Mouse (Mus musculus) CH12.LX (cell line): ENCODE data around the gene Pip5k1c.
A peak's percentile ranks its signal among the peaks of the same experiment; 100 is the strongest.

ENCODE experiments used
- CTCF ChIP-seq, 2 experiments: IDR thresholded peaks in 1 of 2; conservative IDR thresholded peaks in 1 of 2; 2 replicates each; pipeline ENCODE4 v1.5.1; 2011 to 2012; ENCODE audit warnings: low read depth in 2 of 2, low read length in 2 of 2, improper control_type of control experiment in 1 of 2, inconsistent platforms in 1 of 2, mild to moderate bottlenecking in 1 of 2, moderate library complexity in 1 of 2
- KAT2A ChIP-seq: IDR thresholded peaks from 2 replicates; pipeline ENCODE4 v1.6.1; 2012; ENCODE audit warnings: low read length, improper control_type of control experiment, inconsistent platforms; ENCODE audit not compliant: insufficient replicate concordance
- SIN3A ChIP-seq: IDR thresholded peaks from 2 replicates; pipeline ENCODE4 v1.6.1; 2012; ENCODE audit warnings: low read length, improper control_type of control experiment, inconsistent platforms
- SMC3 ChIP-seq: IDR thresholded peaks from 2 replicates; pipeline ENCODE4 v1.6.1; 2011; ENCODE audit warnings: low read depth, low read length, improper control_type of control experiment
- ZKSCAN1 ChIP-seq: IDR thresholded peaks from 2 replicates; pipeline ENCODE4 v1.6.1; 2012; ENCODE audit warnings: low read depth, inconsistent platforms, low read length, improper control_type of control experiment, borderline replicate concordance

- TF ChIP-seq SIN3A, result peak; percentile 51; the same call in 1 of the 2 replicates
- no peak for TF ChIP-seq CTCF (conservative IDR thresholded peaks at IDR 0.05 in 1 of 2, IDR thresholded peaks at IDR 0.05 in 1 of 2; ENCODE audit: low read depth in 2 of 2, low read length in 2 of 2)
- TF ChIP-seq ZKSCAN1, result no peak
- no peak for TF ChIP-seq KAT2A
- TF ChIP-seq SMC3, result no peak
Measured at GRCm38 (mm10) chr10:81356991-81357844, 64.5 kb downstream of the Pip5k1c start, which contains the start of gene Mfsd12.
